Mouse (Mus musculus) limb, embryonic 11.5 days (tissue): ENCODE results near the gene Slco3a1. TPM values are rescaled to one million over a fixed set of nuclear protein-coding genes. Genes with fewer than 3 reads are reported as not detected.
A peak's percentile ranks its signal among the peaks of the same experiment; 100 is the strongest.

Source experiments
- ATAC-seq: fragments of 200-750 bp; cut with Nextera tagmentation; 2 replicates; pipeline ENCODE4 v1.8.0; 2017; ENCODE audit warnings: low read depth; ENCODE audit not compliant: insufficient number of reproducible peaks, low FRiP score, low TSS enrichment
- DNase-seq: peaks from one replicate; pipeline ENCODE4 v3.0.0-alpha.2; 2015; ENCODE audit warnings: low spot score
- H3K27ac ChIP-seq: fragments of 300-500 bp; sonication (generic); replicated peaks from 2 replicates; pipeline ENCODE4 v1.5.1; 2014; ENCODE audit warnings: low read depth, mild to moderate bottlenecking, low read length
- H3K27me3 ChIP-seq: fragments of 300-500 bp; sonication (generic); 2 replicates; pipeline ENCODE4 v1.6.1; 2014; ENCODE audit warnings: mild to moderate bottlenecking, low read length, mixed read lengths; ENCODE audit not compliant: control insufficient read depth, insufficient read depth
- H3K36me3 ChIP-seq: fragments of 300-500 bp; sonication (generic); 2 replicates; pipeline ENCODE4 v1.6.1; 2014; ENCODE audit warnings: mild to moderate bottlenecking, low read length, moderate library complexity, mixed read lengths; ENCODE audit not compliant: control insufficient read depth, insufficient read depth
- H3K4me1 ChIP-seq: fragments of 300-500 bp; sonication (generic); 2 replicates; pipeline ENCODE4 v1.6.1; 2014; ENCODE audit warnings: low read length, mixed read lengths; ENCODE audit not compliant: control insufficient read depth, insufficient read depth
- H3K4me2 ChIP-seq: fragments of 300-500 bp; sonication (generic); 2 replicates; pipeline ENCODE4 v1.6.1; 2014; ENCODE audit warnings: low read depth, mild to moderate bottlenecking, moderate library complexity; ENCODE audit not compliant: severe bottlenecking
- H3K4me3 ChIP-seq: fragments of 300-500 bp; sonication (generic); 2 replicates; pipeline ENCODE4 v1.5.1; 2014; ENCODE audit warnings: low read depth, low read length
- H3K9ac ChIP-seq: fragments of 300-500 bp; sonication (generic); 2 replicates; pipeline ENCODE4 v1.6.1; 2014; ENCODE audit warnings: mild to moderate bottlenecking, low read length
- H3K9me3 ChIP-seq: fragments of 300-500 bp; sonication (generic); 2 replicates; pipeline ENCODE4 v1.6.1; 2016; ENCODE audit warnings: low read length; ENCODE audit not compliant: control insufficient read depth
- WGBS: fragments of 180-500 bp; shearing (Covaris S2); extraction: QIAGEN DNeasy Blood & Tissue Kit; methylation state at CpG from one replicate; pipeline ENCODE4 v1.1.7; 2014; 5-methylcytosine and 5-hydroxymethylcytosine counted together
- polyA plus RNA-seq: library from polyadenylated mRNA; unstranded; fragments of >200 nt; fragmentation: Nextera tagmentation; extraction: Ambion mirVana; gene quantifications from 2 replicates; pipeline ENCODE4 v1.2.1, GENCODE M21; 2014

The Slco3a1 gene
- polyA plus RNA-seq, 1 experiment from 2014 or later, result 4.8 TPM

GRCm38 (mm10) chr7:74457347-74457975, 97.1 kb downstream of the Slco3a1 start:
- Histone ChIP-seq H3K4me1 (peaks cover 6% of the 10 kb centered on the region), H3K36me3 (no peaks in the 10 kb centered on the region), H3K4me2 (no peak overlapping the region), H3K9me3 (no peaks in the 10 kb centered on the region), H3K4me3 (no peak overlapping the region), H3K27ac (no peak overlapping the region), H3K9ac (no peak overlapping the region), H3K27me3 (no peaks in the 10 kb centered on the region)
- DNase-seq (no peak), ATAC-seq (no peak)
- 89% methylated on average over 5 of the region's 5 CpGs for WGBS

GRCm38 (mm10) chr7:74456781-74457180, 97.8 kb downstream of the Slco3a1 start:
- Histone ChIP-seq H3K9me3 (no peaks in the 10 kb centered on the region), H3K36me3 (no peaks in the 10 kb centered on the region), H3K9ac (no peak overlapping the region), H3K4me1 (peaks cover 6% of the 10 kb centered on the region), H3K4me2 (no peak overlapping the region), H3K27me3 (no peaks in the 10 kb centered on the region), H3K27ac (no peak overlapping the region), H3K4me3 (no peak overlapping the region)
- WGBS, result 88% methylated on average over 2 of the region's 2 CpGs
- DNase-seq, result no peak
- ATAC-seq, result no peak

GRCm38 (mm10) chr7:74451047-74451446, 103.5 kb downstream of the Slco3a1 start:
- ATAC-seq (no peak), DNase-seq (no peak)
- Histone ChIP-seq H3K4me2 (no peak overlapping the region), H3K4me3 (no peak overlapping the region), H3K27me3 (no peaks in the 10 kb centered on the region), H3K4me1 (no peaks in the 10 kb centered on the region), H3K36me3 (no peaks in the 10 kb centered on the region), H3K9me3 (no peaks in the 10 kb centered on the region), H3K27ac (no peak overlapping the region), H3K9ac (no peak overlapping the region)
- 79% methylated on average over 2 of the region's 2 CpGs for WGBS

- H3K9ac ChIP-seq, result no peak overlapping the region
- H3K9me3 ChIP-seq, result no peaks in the 10 kb centered on the region
- H3K36me3 ChIP-seq, result no peaks in the 10 kb centered on the region
- DNase-seq, result no peak
- H3K4me1 ChIP-seq, result no peaks in the 10 kb centered on the region
- ATAC-seq, result no peak
- no peak overlapping the region for H3K4me2 ChIP-seq
- H3K27ac ChIP-seq, result no peak overlapping the region
- H3K4me3 ChIP-seq, result no peak overlapping the region
- 100% methylated on average over 1 of the region's 1 CpGs for WGBS
- H3K27me3 ChIP-seq, result no peaks in the 10 kb centered on the region
These were observed 104.8 kb downstream of the Slco3a1 start for GRCm38 (mm10) chr7:74449802-74450201.

GRCm38 (mm10) chr7:74447781-74448180, 106.8 kb downstream of the Slco3a1 start:
- Histone ChIP-seq H3K4me1 (no peaks in the 10 kb centered on the region), H3K27ac (0 out of 2 replicates have a peak overlapping the region, but pooled peaks have one; percentile 3), H3K9me3 (no peaks in the 10 kb centered on the region), H3K9ac (no peak overlapping the region), H3K4me3 (no peak overlapping the region), H3K27me3 (no peaks in the 10 kb centered on the region), H3K36me3 (no peaks in the 10 kb centered on the region), H3K4me2 (no peak overlapping the region)
- DNase-seq, result peak; percentile 32
- 2% methylated on average over 2 of the region's 2 CpGs for WGBS
- no peak for ATAC-seq

- ATAC-seq (no peak), DNase-seq (no peak)
- WGBS, result 81% methylated on average over 5 of the region's 5 CpGs
- Histone ChIP-seq H3K4me2 (no peak overlapping the region), H3K9ac (no peak overlapping the region), H3K4me3 (no peak overlapping the region), H3K4me1 (no peaks in the 10 kb centered on the region), H3K9me3 (no peaks in the 10 kb centered on the region), H3K27me3 (no peaks in the 10 kb centered on the region), H3K27ac (no peak overlapping the region), H3K36me3 (no peaks in the 10 kb centered on the region)
These were observed 109.4 kb downstream of the Slco3a1 start for GRCm38 (mm10) chr7:74445148-74445547.

- no peak for DNase-seq
- 85% methylated on average over 5 of the region's 5 CpGs for WGBS
These were observed 112.2 kb downstream of the Slco3a1 start for GRCm38 (mm10) chr7:74442380-74442779.

GRCm38 (mm10) chr7:74437534-74437933, 117.0 kb downstream of the Slco3a1 start:
- H3K4me2 ChIP-seq, result no peak overlapping the region
- ATAC-seq (no peak), DNase-seq (no peak)
- H3K27me3 ChIP-seq, result no peaks in the 10 kb centered on the region
- H3K27ac ChIP-seq, result no peak overlapping the region
- WGBS, result 67% methylated on average over 1 of the region's 1 CpGs
- H3K4me3 ChIP-seq, result no peak overlapping the region
- H3K9me3 ChIP-seq, result no peaks in the 10 kb centered on the region
- H3K36me3 ChIP-seq, result no peaks in the 10 kb centered on the region
- no peaks in the 10 kb centered on the region for H3K4me1 ChIP-seq
- H3K9ac ChIP-seq, result no peak overlapping the region

More at GRCm38 (mm10) chr7:74442380-74442779, 112.2 kb downstream of the Slco3a1 start:
- ATAC-seq, result no peak
- Histone ChIP-seq H3K36me3 (no peaks in the 10 kb centered on the region), H3K9me3 (no peaks in the 10 kb centered on the region), H3K9ac (no peak overlapping the region), H3K4me2 (no peak overlapping the region), H3K27ac (no peak overlapping the region), H3K4me1 (no peaks in the 10 kb centered on the region), H3K27me3 (no peaks in the 10 kb centered on the region), H3K4me3 (no peak overlapping the region)

GRCm38 (mm10) chr7:74436642-74437041, 117.9 kb downstream of the Slco3a1 start:
- no peak overlapping the region for H3K4me3 ChIP-seq
- WGBS, result 89% methylated on average over 2 of the region's 2 CpGs

More at GRCm38 (mm10) chr7:74436642-74437041, 117.9 kb downstream of the Slco3a1 start:
- Histone ChIP-seq H3K27ac (no peak overlapping the region), H3K9me3 (no peaks in the 10 kb centered on the region), H3K27me3 (no peaks in the 10 kb centered on the region), H3K4me1 (no peaks in the 10 kb centered on the region), H3K36me3 (no peaks in the 10 kb centered on the region), H3K9ac (no peak overlapping the region), H3K4me2 (no peak overlapping the region)
- no peak for ATAC-seq
- no peak for DNase-seq
